Mouse (Mus musculus) spleen, adult 12 weeks (tissue): ENCODE data around the gene Lrrfip2.

Source experiments
- DNase-seq: peaks from one replicate; pipeline ENCODE4 v3.0.0; 2022; ENCODE audit warnings: low spot score

Gene Lrrfip2

GRCm38 (mm10) chr9:111118252-111118890, 979 bp downstream of the Lrrfip2 start:
- peak; percentile 37 for DNase-seq

GRCm38 (mm10) chr9:111118891-111119441, 1.6 kb downstream of the Lrrfip2 start:
- DNase-seq: no peak

- DNase-seq: no peak
These were observed 5.1 kb downstream of the Lrrfip2 start for GRCm38 (mm10) chr9:111122446-111122845.

- DNase-seq: no peak
These were observed 5.9 kb downstream of the Lrrfip2 start for GRCm38 (mm10) chr9:111123336-111123735.

GRCm38 (mm10) chr9:111124440-111124839, 7.0 kb downstream of the Lrrfip2 start:
- no peak for DNase-seq

- no peak for DNase-seq
These were observed 9.3 kb downstream of the Lrrfip2 start for GRCm38 (mm10) chr9:111126735-111127134.

GRCm38 (mm10) chr9:111127749-111128148, 10.4 kb downstream of the Lrrfip2 start:
- no peak for DNase-seq

GRCm38 (mm10) chr9:111130126-111130525, 12.7 kb downstream of the Lrrfip2 start:
- DNase-seq: no peak

- DNase-seq: no peak
These were observed 20.8 kb downstream of the Lrrfip2 start for GRCm38 (mm10) chr9:111138161-111138560.

- no peak for DNase-seq
These were observed 25.3 kb downstream of the Lrrfip2 start for GRCm38 (mm10) chr9:111142721-111143120.

GRCm38 (mm10) chr9:111143387-111143786, 26.0 kb downstream of the Lrrfip2 start:
- DNase-seq: no peak

GRCm38 (mm10) chr9:111144711-111145110, 27.3 kb downstream of the Lrrfip2 start:
- no peak for DNase-seq

GRCm38 (mm10) chr9:111145497-111146190, 28.3 kb downstream of the Lrrfip2 start:
- DNase-seq: no peak

- no peak for DNase-seq
These were observed 28.9 kb downstream of the Lrrfip2 start for GRCm38 (mm10) chr9:111146216-111146798.

GRCm38 (mm10) chr9:111148006-111148405, 30.6 kb downstream of the Lrrfip2 start:
- no peak for DNase-seq

GRCm38 (mm10) chr9:111148414-111148813, 31.0 kb downstream of the Lrrfip2 start:
- no peak for DNase-seq

GRCm38 (mm10) chr9:111149188-111149945, 32.0 kb downstream of the Lrrfip2 start:
- no peak for DNase-seq

GRCm38 (mm10) chr9:111152314-111152897, 35.0 kb downstream of the Lrrfip2 start:
- DNase-seq: no peak

GRCm38 (mm10) chr9:111153026-111153425, 35.6 kb downstream of the Lrrfip2 start:
- DNase-seq: no peak

- no peak for DNase-seq
These were observed 38.5 kb downstream of the Lrrfip2 start for GRCm38 (mm10) chr9:111155764-111156458.

- no peak for DNase-seq
These were observed 42.2 kb downstream of the Lrrfip2 start for GRCm38 (mm10) chr9:111159562-111159961.
